Mouse (Mus musculus) heart, embryonic 15.5 days (tissue): ENCODE results near the gene Ttc28. TPM values are rescaled to one million over a fixed set of nuclear protein-coding genes. Genes with fewer than 3 reads are reported as not detected.

Experiments used
- ATAC-seq: fragments of 200-750 bp; cut with Nextera tagmentation; replicated peaks from 2 replicates; pipeline ENCODE4 v1.8.0; 2017; ENCODE audit warnings: low read depth, moderate TSS enrichment; ENCODE audit not compliant: insufficient number of reproducible peaks, insufficient read depth, low FRiP score
- H3K27ac ChIP-seq: fragments of 300-500 bp; sonication (generic); 2 replicates; pipeline ENCODE4 v1.5.1; 2015; ENCODE audit warnings: mild to moderate bottlenecking, inconsistent platforms
- H3K27me3 ChIP-seq: fragments of 300-500 bp; sonication (generic); 2 replicates; pipeline ENCODE4 v1.6.1; 2015; ENCODE audit warnings: inconsistent platforms
- H3K36me3 ChIP-seq: fragments of 300-500 bp; sonication (generic); 2 replicates; pipeline ENCODE4 v1.6.1; 2015; ENCODE audit warnings: mild to moderate bottlenecking, inconsistent platforms
- H3K4me1 ChIP-seq: fragments of 300-500 bp; sonication (generic); replicated peaks from 2 replicates; pipeline ENCODE4 v1.6.1; 2015; ENCODE audit warnings: inconsistent platforms
- H3K4me2 ChIP-seq: fragments of 300-500 bp; sonication (generic); 2 replicates; pipeline ENCODE4 v1.6.1; 2015; ENCODE audit warnings: inconsistent platforms, mild to moderate bottlenecking, moderate library complexity
- H3K4me3 ChIP-seq: fragments of 300-500 bp; sonication (generic); 2 replicates; pipeline ENCODE4 v1.5.1; 2015; ENCODE audit warnings: mild to moderate bottlenecking, inconsistent platforms
- H3K9ac ChIP-seq: fragments of 300-500 bp; sonication (generic); 2 replicates; pipeline ENCODE4 v1.6.1; 2015; ENCODE audit warnings: mild to moderate bottlenecking, inconsistent platforms
- H3K9me3 ChIP-seq: fragments of 300-500 bp; sonication (generic); replicated peaks from 2 replicates; pipeline ENCODE4 v1.6.1; 2016; ENCODE audit warnings: inconsistent platforms
- WGBS: fragments of 180-500 bp; shearing (Covaris S2); methylation state at CpG from one replicate; pipeline ENCODE4 v1.1.7; 2015; ENCODE audit warnings: mixed read lengths; 5-methylcytosine and 5-hydroxymethylcytosine counted together
- polyA plus RNA-seq: library from polyadenylated mRNA; unstranded; fragments of >200 nt; fragmentation: Nextera tagmentation; extraction: Ambion mirVana; gene quantifications from 2 replicates; pipeline ENCODE4 v1.2.1, GENCODE M21; 2015

The Ttc28 gene
- polyA plus RNA-seq, 1 experiment from 2014 or later: 5.8 TPM

- Histone ChIP-seq H3K36me3 (peaks cover 22% of the 10 kb centered on the region), H3K9me3 (no peaks in the 10 kb centered on the region), H3K27me3 (no peaks in the 10 kb centered on the region), H3K4me1 (no peaks in the 10 kb centered on the region), H3K9ac (no peak overlapping the region), H3K27ac (no peak overlapping the region), H3K4me2 (no peak overlapping the region), H3K4me3 (no peak overlapping the region)
- ATAC-seq: no peak
- WGBS: 70% methylated on average over 1 of the region's 1 CpGs
These were observed 10.3 kb downstream of the Ttc28 start for GRCm38 (mm10) chr5:110889945-110890344.

- Histone ChIP-seq H3K9me3 (no peaks in the 10 kb centered on the region), H3K4me1 (no peaks in the 10 kb centered on the region), H3K27ac (no peak overlapping the region), H3K4me2 (no peak overlapping the region), H3K27me3 (no peaks in the 10 kb centered on the region), H3K4me3 (no peak overlapping the region), H3K36me3 (peaks cover 27% of the 10 kb centered on the region), H3K9ac (no peak overlapping the region)
- ATAC-seq: no peak
- WGBS: 82% methylated on average over 3 of the region's 3 CpGs
These were observed 11.0 kb downstream of the Ttc28 start for GRCm38 (mm10) chr5:110890561-110890960.

- Histone ChIP-seq H3K4me2 (no peak overlapping the region), H3K27ac (no peak overlapping the region), H3K9ac (no peak overlapping the region), H3K9me3 (no peaks in the 10 kb centered on the region), H3K4me3 (no peak overlapping the region), H3K36me3 (peaks cover 27% of the 10 kb centered on the region), H3K27me3 (no peaks in the 10 kb centered on the region), H3K4me1 (no peaks in the 10 kb centered on the region)
- no peak for ATAC-seq
- WGBS: 53% methylated on average over 7 of the region's 7 CpGs
These were observed 17.6 kb downstream of the Ttc28 start for GRCm38 (mm10) chr5:110897114-110897788.

- H3K27ac ChIP-seq: no peak overlapping the region
- WGBS: 76% methylated on average over 7 of the region's 7 CpGs
- H3K4me1 ChIP-seq: no peaks in the 10 kb centered on the region
- H3K27me3 ChIP-seq: no peaks in the 10 kb centered on the region
- peaks cover 23% of the 10 kb centered on the region for H3K36me3 ChIP-seq
- H3K9me3 ChIP-seq: no peaks in the 10 kb centered on the region
- no peak for ATAC-seq
- H3K4me2 ChIP-seq: no peak overlapping the region
- H3K9ac ChIP-seq: no peak overlapping the region
- no peak overlapping the region for H3K4me3 ChIP-seq
These were observed 18.6 kb downstream of the Ttc28 start for GRCm38 (mm10) chr5:110898169-110898568.

GRCm38 (mm10) chr5:110898785-110899184 lies 19.2 kb downstream of the Ttc28 start:
- ATAC-seq: no peak
- 84% methylated on average over 4 of the region's 4 CpGs for WGBS
- no peak overlapping the region for H3K4me3 ChIP-seq
- no peak overlapping the region for H3K4me2 ChIP-seq
- H3K27me3 ChIP-seq: no peaks in the 10 kb centered on the region
- H3K9ac ChIP-seq: no peak overlapping the region
- H3K9me3 ChIP-seq: no peaks in the 10 kb centered on the region
- H3K36me3 ChIP-seq: peaks cover 17% of the 10 kb centered on the region
- no peaks in the 10 kb centered on the region for H3K4me1 ChIP-seq
- no peak overlapping the region for H3K27ac ChIP-seq

GRCm38 (mm10) chr5:110900331-110900730 lies 20.7 kb downstream of the Ttc28 start:
- H3K4me2 ChIP-seq: no peak overlapping the region
- H3K4me3 ChIP-seq: no peak overlapping the region
- H3K9ac ChIP-seq: no peak overlapping the region
- peaks cover 1% of the 10 kb centered on the region; the same call in 1 of the 2 replicates for H3K36me3 ChIP-seq
- no peak overlapping the region for H3K27ac ChIP-seq
- no peak for ATAC-seq
- H3K27me3 ChIP-seq: no peaks in the 10 kb centered on the region
- no peaks in the 10 kb centered on the region for H3K9me3 ChIP-seq
- H3K4me1 ChIP-seq: no peaks in the 10 kb centered on the region

DNA sequence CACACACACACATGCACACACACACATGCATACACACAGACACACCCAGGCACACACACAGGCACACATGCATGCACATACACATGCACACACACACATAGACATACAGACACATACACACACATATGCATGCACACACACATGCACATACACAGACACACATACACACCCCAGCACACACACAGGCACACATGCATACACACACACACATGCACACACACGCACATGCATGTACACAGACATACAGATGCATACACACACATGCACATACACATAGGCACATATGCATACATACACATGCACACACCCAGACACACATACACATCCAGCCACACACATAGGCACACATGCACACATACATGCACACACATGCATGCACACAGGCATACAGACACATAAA lies 27.1 kb downstream of the Ttc28 start:
- Histone ChIP-seq H3K36me3 (0 out of 2 replicates have a peak, but pooled peaks cover 3% of the 10 kb centered on the region), H3K4me1 (peaks cover 10% of the 10 kb centered on the region; the same call in 1 of the 2 replicates), H3K9ac (no peak overlapping the region), H3K4me2 (no peak overlapping the region), H3K4me3 (no peak overlapping the region), H3K27ac (no peak overlapping the region), H3K27me3 (no peaks in the 10 kb centered on the region), H3K9me3 (no peaks in the 10 kb centered on the region)
- ATAC-seq: no peak
- 96% methylated on average over 1 of the region's 1 CpGs for WGBS

DNA sequence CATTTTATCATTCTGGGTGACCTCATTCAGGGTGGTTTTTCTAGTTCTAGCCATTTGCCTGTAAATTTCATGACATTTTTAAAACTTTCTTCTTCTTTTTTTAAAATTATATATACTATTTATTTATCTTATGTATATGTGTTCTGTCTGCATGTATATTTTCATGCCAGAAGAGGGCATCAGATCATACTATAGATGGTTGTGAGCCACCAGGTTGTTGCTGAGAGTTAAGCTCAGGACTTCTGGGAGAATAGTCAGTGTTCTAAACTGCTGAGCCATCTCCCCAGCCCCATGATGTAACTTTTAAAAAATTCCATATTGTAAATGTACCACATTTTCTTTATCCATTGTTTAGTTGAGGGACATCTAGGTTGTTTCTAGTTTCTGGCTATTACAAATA lies 29.3 kb downstream of the Ttc28 start:
- no peaks in the 10 kb centered on the region for H3K27me3 ChIP-seq
- peaks cover 12% of the 10 kb centered on the region; the same call in 1 of the 2 replicates for H3K4me1 ChIP-seq
- H3K36me3 ChIP-seq: 0 out of 2 replicates have a peak, but pooled peaks cover 3% of the 10 kb centered on the region
- no peak overlapping the region for H3K9ac ChIP-seq
- no peak overlapping the region for H3K27ac ChIP-seq
- H3K9me3 ChIP-seq: no peaks in the 10 kb centered on the region
- ATAC-seq: no peak
- no peak overlapping the region for H3K4me2 ChIP-seq
- no peak overlapping the region for H3K4me3 ChIP-seq

GRCm38 (mm10) chr5:110909955-110910589 lies 30.5 kb downstream of the Ttc28 start:
- Histone ChIP-seq H3K27ac (no peak overlapping the region), H3K27me3 (no peaks in the 10 kb centered on the region), H3K4me1 (peaks cover 12% of the 10 kb centered on the region; the same call in 1 of the 2 replicates), H3K36me3 (0 out of 2 replicates have a peak, but pooled peaks cover 3% of the 10 kb centered on the region), H3K4me3 (no peak overlapping the region), H3K4me2 (no peak overlapping the region), H3K9ac (no peak overlapping the region), H3K9me3 (no peaks in the 10 kb centered on the region)
- WGBS: 78% methylated on average over 4 of the region's 4 CpGs
- ATAC-seq: no peak

DNA sequence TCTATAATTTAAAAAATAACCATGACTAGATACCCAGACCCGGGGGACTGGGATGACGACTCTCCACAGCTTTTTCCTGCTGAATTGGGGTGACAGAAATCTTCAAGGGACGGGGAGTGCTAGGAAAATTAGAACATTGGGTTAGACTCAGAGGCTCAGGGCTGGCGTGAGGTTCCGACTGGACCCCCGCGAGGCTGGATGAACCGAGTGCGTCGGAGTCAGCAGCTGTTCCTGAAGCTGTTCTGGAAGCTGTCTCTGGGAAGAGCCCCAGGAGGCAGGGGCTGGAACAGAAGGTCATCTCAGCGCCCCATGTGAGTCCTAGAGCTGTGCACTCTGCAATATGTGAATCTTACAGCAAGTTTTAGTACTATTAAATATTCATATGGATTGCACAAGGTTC lies 35.3 kb downstream of the Ttc28 start:
- 87% methylated on average over 11 of the region's 11 CpGs for WGBS
- H3K27me3 ChIP-seq: no peaks in the 10 kb centered on the region
- ATAC-seq: no peak

DNA sequence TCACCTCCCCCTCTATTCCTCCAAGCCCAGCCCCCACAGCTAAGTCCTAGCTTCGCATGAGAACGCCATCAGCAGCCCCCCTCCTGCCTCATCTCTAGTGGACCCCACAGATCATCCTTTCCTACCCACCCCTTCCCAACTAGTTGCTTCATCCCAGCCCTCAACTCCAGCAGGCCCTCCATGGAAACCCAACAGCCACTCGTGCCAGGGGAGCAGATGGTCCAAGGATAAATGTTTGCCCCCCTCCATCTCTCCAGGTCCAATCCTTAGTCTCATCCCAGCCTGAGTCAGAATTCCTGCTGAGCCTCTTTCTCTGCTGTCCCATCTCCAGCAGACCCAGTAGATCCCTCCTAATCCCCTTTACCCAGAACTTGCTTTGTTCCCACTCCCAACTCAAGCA lies 36.6 kb downstream of the Ttc28 start:
- Histone ChIP-seq H3K27me3 (no peaks in the 10 kb centered on the region), H3K36me3 (no peaks in the 10 kb centered on the region), H3K4me1 (peaks cover 18% of the 10 kb centered on the region), H3K9me3 (no peaks in the 10 kb centered on the region), H3K4me3 (no peak overlapping the region), H3K4me2 (no peak overlapping the region), H3K9ac (no peak overlapping the region), H3K27ac (no peak overlapping the region)
- no peak for ATAC-seq
- WGBS: 89% methylated on average over 3 of the region's 3 CpGs

More for the DNA sequence above, 35.3 kb downstream of the Ttc28 start:
- Histone ChIP-seq H3K4me1 (peaks cover 19% of the 10 kb centered on the region), H3K4me3 (no peak overlapping the region), H3K36me3 (no peaks in the 10 kb centered on the region), H3K9me3 (no peaks in the 10 kb centered on the region), H3K4me2 (no peak overlapping the region), H3K9ac (no peak overlapping the region), H3K27ac (no peak overlapping the region)

- 82% methylated on average over 4 of the region's 4 CpGs for WGBS
These were observed 39.9 kb downstream of the Ttc28 start for GRCm38 (mm10) chr5:110919541-110919940.

More at GRCm38 (mm10) chr5:110919541-110919940, 39.9 kb downstream of the Ttc28 start:
- no peaks in the 10 kb centered on the region for H3K27me3 ChIP-seq
- no peak for ATAC-seq
- no peak overlapping the region for H3K27ac ChIP-seq
- no peak overlapping the region for H3K9ac ChIP-seq
- H3K36me3 ChIP-seq: no peaks in the 10 kb centered on the region
- H3K4me2 ChIP-seq: no peak overlapping the region
- H3K9me3 ChIP-seq: no peaks in the 10 kb centered on the region
- H3K4me1 ChIP-seq: peaks cover 15% of the 10 kb centered on the region
- no peak overlapping the region for H3K4me3 ChIP-seq
